Mouse (Mus musculus): ENCODE data around the gene Frmd4b.

GRCm38 (mm10) chr6:97267132-97267531 lies 350.2 kb downstream of the Frmd4b start:
- no peak for TF ChIP-seq USF1 (IDR thresholded peaks at IDR 0.05; ENCODE audit: low read depth)
- TF ChIP-seq POLR2A (IDR thresholded peaks at IDR 0.05; ENCODE audit: insufficient read length, low read depth): no peak
- TF ChIP-seq CEBPB (IDR thresholded peaks at IDR 0.05; ENCODE audit: insufficient read depth, poor library complexity, severe bottlenecking): no peak
- no peak for TF ChIP-seq REST (IDR thresholded peaks at IDR 0.05; ENCODE audit: insufficient read depth, insufficient read length)
- no peak for TF ChIP-seq MAX (IDR thresholded peaks at IDR 0.05; ENCODE audit: low read depth)
- no peak for TF ChIP-seq MYOG (IDR thresholded peaks at IDR 0.05; ENCODE audit: control insufficient read depth in 1 of 3, insufficient read depth in 1 of 3, insufficient read length in 2 of 3, low read depth in 2 of 3)
- no peak for TF ChIP-seq POLR2AphosphoS2 (IDR thresholded peaks at IDR 0.05; ENCODE audit: insufficient read length, low read depth)
